Mouse (Mus musculus) small intestine, adult 10 weeks (tissue): Measurements from ENCODE around the gene Saa3. TPM values are rescaled to one million over a fixed set of nuclear protein-coding genes. Genes with fewer than 3 reads are reported as not detected.

ENCODE experiments used
- polyA plus RNA-seq: library from polyadenylated mRNA; stranded (reverse); fragments of 350-450 nt; fragmentation: Illumina TruSeq; extraction: RNeasy Lipid Tissue Mini Kit (QIAGEN cat#74804); gene quantifications from one replicate; pipeline ENCODE4 v1.2.3, GENCODE M21; 2014; ENCODE audit warnings: low replicate concordance

The Saa3 gene
- polyA plus RNA-seq, result not detected

GRCm38 (mm10) chr7:46715600-46715999, at the start of gene Saa3:
Gene Saa3, minus strand, starts transcription at chr7:46715700.

GRCm38 (mm10) chr7:46751490-46751889, 36.0 kb upstream of the Saa3 start, which contains the start of gene Saa2:
Gene Saa2, plus strand, starts transcription at chr7:46751790.

DNA sequence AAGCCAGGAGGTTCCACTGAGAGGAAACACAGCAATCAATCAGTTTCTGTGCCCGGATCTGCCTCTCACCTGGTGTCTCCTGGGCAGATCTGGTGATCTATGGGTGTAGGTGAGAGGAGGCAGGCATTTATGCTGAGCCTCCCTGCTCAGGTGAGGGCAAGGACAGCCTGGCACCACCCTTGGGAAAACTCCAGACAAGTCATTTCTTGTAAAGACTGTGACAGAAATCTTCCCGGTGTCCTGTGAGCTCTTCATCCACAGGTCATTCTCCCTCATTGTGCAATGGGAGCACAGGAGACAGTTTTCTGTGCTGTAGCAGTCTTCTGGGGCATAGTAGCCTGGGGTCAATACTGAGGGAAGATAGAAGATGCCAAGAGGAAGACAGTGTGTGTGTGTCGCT, 27.4 kb upstream of the Saa3 start, which contains the start of gene Saa1:
Gene Saa1, minus strand, starts transcription at position 101 of the 400 bp plus-strand sequence.

DNA sequence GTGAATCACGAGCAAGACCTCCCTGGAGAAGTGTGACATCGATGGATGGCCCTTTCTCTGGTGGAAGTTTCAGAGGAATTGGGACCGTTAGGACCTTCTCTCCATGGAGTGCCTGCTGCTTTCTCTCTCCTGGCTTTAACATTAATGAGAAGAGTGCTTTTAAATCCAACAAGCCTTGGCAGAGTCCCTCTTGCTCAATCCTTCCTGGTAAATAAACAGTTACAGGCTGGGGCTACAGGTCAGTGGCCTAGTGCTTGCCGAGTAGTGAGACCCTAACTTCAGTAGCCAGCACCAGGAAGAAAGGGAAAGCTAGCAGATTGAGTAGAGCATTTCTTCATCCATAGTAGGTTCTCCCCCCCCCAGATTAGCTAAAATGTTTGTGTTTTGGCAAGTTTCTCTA, 17.0 kb upstream of the Saa3 start, which contains the start of gene Saa4:
Gene Saa4, minus strand, starts transcription at position 146 of the 400 bp plus-strand sequence.

GRCm38 (mm10) chr7:46710390-46710844, 5.1 kb downstream of the Saa3 start, which contains the start of gene Saal1:
Gene Saal1, minus strand, starts transcription at chr7:46710680.

DNA sequence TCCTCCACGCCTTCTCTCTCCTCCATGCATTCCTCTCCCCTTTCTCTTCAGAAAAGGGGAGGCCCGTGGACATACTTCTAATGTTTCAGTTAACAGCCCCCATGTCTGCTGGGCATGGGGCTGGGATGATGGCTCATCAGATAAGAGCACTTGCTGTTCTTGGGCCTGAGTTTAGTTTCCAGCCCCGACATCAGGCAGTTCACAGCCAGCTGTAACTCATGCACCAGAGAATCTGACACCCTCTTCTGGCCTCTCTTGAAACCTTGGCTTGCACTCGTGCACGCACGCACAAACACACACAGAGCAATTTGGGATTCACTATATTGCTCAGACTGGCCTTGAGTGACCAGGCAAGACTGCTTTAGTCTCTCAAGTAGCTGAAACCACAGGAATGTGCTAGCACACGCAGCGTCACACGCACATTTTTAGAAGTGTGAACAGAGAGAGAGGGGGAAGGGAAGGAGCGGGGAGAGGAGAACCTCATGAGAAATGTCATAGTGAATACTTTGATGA, 43.3 kb downstream of the Saa3 start, which contains the start of gene Tph1:
Gene Tph1, minus strand, starts transcription at position 378 of the 513 bp plus-strand sequence.

Other genes with a start within 250 kb of the Saa3 start
- gene Sergef, start 75.9 kb downstream of the Saa3 start, polyA plus RNA-seq, result not detected
- 26.2 TPM for gene Tph1, start 43.2 kb downstream of the Saa3 start, polyA plus RNA-seq
- gene Saal1, start 5.0 kb downstream of the Saa3 start, polyA plus RNA-seq, result 2.5 TPM
- not detected for gene Saa4, start 16.9 kb upstream of the Saa3 start, polyA plus RNA-seq
- gene Saa1, start 27.3 kb upstream of the Saa3 start, polyA plus RNA-seq, result not detected
- not detected for gene Saa2, start 36.1 kb upstream of the Saa3 start, polyA plus RNA-seq
- gene Hps5, start 80.4 kb upstream of the Saa3 start, polyA plus RNA-seq, result 56.1 TPM
- 95.5 TPM for gene Gtf2h1, start 80.4 kb upstream of the Saa3 start, polyA plus RNA-seq
- 549 TPM for gene Ldha, start 125.8 kb upstream of the Saa3 start, polyA plus RNA-seq
- 0.59 TPM for gene Ldhc, start 145.5 kb upstream of the Saa3 start, polyA plus RNA-seq
- gene Tsg101, start 204.3 kb upstream of the Saa3 start, polyA plus RNA-seq, result 369 TPM
- 26.0 TPM for gene Uevld, start 242.8 kb upstream of the Saa3 start, polyA plus RNA-seq